Mouse (Mus musculus): ENCODE data around the gene Pirb.

Gene Pirb

DNA sequence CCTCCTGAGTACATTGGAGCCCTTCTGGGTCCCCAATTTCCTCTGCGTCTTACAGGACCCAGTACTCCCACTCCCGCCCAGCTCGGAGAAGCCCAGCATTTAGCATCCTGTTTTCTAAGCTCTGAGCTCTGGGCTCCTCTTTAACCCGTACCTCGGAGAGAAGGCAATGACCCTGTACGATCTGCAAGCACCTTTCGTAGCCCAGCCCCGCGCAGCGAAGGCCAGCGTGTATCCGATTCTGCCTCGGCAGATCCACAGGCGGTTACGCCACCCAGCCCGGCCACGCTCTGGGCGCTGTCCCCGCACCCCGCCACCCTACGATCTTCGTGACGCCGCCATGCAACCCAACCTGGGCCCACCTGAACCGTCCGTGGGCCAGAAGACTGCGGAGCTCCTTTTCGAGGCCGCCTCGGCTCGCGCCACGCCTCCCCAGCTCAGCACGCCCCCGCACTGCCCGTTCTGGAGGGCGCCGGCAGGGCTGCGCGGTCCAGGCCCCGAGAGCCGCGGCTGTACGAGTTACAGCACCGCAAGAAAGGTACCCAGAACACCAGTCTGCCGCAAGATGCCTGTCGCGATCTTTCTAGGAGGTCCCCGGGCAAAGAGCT is 27.7 kb downstream of the Pirb start, which contains the start of gene Tsen34:
TSS of gene Tsen34 (plus strand) at position 482 of the 605 bp plus-strand sequence.
- no peak for DNase-seq (ENCODE audit: extremely low spot score)

- no peak for DNase-seq (ENCODE audit: extremely low spot score)
These were observed 28.3 kb downstream of the Pirb start for GRCm38 (mm10) chr7:3691919-3692318.

GRCm38 (mm10) chr7:3685400-3686187 is 34.6 kb downstream of the Pirb start:
- DNase-seq (ENCODE audit: extremely low spot score) = no peak

- DNase-seq (ENCODE audit: extremely low spot score) = no peak
These were observed 35.5 kb downstream of the Pirb start for GRCm38 (mm10) chr7:3684698-3685097.

GRCm38 (mm10) chr7:3683908-3684550 is 36.2 kb downstream of the Pirb start:
- DNase-seq (ENCODE audit: extremely low spot score) = no peak

DNA sequence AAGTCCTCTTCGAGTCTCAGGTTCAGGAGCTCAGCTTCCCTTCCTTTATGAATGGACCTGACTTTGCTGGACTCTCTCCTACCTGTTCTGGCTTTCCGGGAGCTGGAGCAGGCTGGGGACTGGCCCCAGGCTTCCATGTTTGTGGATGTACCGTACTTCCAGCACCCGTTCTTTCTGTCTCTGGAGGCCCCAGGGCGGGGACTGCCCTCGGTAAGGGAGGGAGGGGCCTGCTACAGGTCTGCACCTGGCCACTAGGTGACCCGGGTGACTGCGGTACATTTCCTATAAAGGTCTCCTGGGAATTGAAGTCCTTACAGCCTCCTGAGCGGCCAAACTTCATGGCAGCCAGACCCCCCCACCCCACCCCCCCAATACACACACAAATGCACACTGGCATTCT is 42.8 kb downstream of the Pirb start, which contains the start of gene Tmc4:
TSS of gene Tmc4 (minus strand) at position 212 of the 400 bp plus-strand sequence.
- no peak for DNase-seq (ENCODE audit: extremely low spot score)

DNA sequence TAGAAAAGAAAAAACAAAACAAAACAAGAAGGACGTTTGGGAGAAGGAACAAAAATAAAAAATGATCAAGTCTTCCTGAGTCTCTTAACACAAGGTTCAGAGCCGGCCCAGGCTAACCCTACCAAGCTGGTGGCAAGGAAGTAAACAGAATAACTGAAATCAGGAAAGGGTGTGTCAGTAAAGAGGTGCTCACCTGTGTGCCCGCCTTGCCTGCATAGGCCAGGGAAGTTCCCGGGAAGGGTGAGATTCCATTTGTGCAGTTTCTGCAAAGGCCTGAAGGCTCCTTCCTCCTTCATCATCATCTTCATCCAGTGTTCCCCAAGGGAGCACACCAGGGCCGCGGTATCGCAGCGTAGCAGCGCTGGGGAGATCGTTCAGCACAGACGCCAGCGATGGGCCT is 43.8 kb downstream of the Pirb start:
- no peak for DNase-seq (ENCODE audit: extremely low spot score)

- DNase-seq (ENCODE audit: extremely low spot score) = no peak
These were observed 45.0 kb downstream of the Pirb start for GRCm38 (mm10) chr7:3675228-3675548.

GRCm38 (mm10) chr7:3674507-3675227 is 45.5 kb downstream of the Pirb start:
- DNase-seq (ENCODE audit: extremely low spot score) = peak; percentile 63

DNA sequence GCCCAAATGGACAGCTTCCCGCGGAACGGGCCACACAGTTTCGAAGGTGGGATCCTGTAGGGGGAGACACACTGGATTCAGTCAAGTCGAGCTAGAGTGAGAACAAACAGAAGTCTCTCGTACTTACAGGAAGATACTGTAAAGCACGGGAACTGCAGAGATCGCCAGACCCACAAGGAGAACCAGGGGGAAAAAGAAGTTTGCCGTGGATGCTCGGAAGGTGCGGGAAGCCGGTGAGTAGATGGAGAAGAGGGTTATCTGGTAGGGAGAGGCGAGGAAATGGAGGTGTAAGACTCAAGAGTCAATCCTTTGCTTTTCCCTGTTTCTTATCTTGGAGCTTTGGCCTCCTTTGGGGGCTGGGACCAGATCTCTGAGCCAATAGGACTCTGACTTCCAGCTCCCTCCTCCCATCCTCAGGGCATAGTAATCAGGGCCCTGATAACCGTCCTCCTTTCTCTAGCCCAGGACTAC is 53.2 kb downstream of the Pirb start:
- peak; percentile 30 for DNase-seq (ENCODE audit: extremely low spot score)

DNA sequence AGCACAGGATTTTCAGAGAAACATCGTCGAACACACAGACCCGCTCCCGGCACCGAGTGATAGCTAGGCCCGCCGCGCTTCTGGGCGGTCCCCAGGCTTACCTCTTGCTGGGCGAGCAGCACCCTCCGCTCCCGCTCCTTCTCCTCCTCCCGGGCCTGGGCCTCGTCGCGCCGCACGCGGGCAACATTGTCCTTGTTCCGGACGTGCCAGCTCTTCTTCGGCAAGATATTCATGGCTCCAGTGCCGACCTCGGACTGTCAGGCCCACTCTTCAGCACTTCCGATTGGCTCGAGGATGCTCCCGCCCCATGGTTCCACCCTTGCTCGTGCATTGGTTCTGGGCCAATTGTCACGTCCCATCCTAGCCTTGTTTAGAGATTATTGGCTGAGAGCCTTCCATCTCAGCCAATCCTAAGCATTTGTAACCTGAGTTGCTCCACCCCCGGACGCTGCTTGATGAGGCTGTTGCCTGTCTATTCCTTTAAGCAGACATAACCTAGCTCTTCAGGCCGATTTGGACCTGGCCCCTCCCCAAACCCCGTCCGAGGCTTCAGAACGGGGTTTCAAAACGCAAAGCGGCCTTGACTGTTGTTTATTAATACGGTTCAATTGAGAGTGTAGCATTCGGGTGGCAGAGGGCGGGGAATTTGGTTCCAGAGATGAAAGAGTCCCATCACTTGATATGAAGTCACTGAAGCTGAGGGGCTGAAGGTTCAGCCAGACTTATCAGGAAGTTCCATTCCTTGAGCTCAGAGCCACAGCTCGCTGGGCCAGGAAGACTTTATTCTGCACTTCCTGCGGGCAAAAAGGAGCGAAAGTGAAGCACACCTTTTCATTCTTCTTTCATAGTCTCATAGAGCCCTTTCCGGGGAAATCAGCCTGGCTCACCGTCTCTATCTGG is 54.7 kb downstream of the Pirb start, which contains the start of gene Leng1:
TSS of gene Leng1 (minus strand) at position 626 of the 900 bp plus-strand sequence.
- peak; percentile 93 for DNase-seq (ENCODE audit: extremely low spot score)

GRCm38 (mm10) chr7:3664524-3665214 is 55.5 kb downstream of the Pirb start:
- no peak for DNase-seq (ENCODE audit: extremely low spot score)
